Mouse (Mus musculus) lung, postnatal 0 days (tissue): ENCODE data around the gene Syn3.

ENCODE experiments used
- CTCF ChIP-seq: IDR thresholded peaks from 2 replicates; pipeline ENCODE4 v1.5.1; 2016; ENCODE audit warnings: antibody characterized with exemption, mild to moderate bottlenecking
- EP300 ChIP-seq: IDR thresholded peaks from 2 replicates; pipeline ENCODE4 v1.6.1; 2016; ENCODE audit warnings: antibody characterized with exemption, mild to moderate bottlenecking, control low read depth

DNA sequence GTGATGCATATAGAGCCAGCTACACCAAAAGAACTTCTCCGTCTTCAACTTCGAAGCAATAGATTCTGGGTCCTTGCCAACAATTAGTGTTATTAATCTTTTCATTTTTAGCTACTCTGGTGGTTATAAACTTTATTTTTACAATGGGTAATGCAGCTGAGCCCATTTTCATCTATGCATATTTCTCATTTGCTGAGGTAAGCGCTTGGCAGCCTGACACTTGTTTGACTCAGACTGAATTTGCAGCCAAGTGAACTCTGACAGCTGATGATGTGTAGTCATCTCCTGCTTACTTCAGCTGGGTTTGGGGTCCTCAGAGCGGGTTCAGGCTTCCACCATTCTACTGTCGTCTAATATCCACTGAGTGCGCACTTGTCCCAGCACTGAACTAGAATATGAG is 369.6 kb downstream of the Syn3 start:
- TF ChIP-seq CTCF, result no peak
- TF ChIP-seq EP300, result no peak
